Mouse (Mus musculus) T-cell, adult 2 months (primary cell): ENCODE data around the gene Trp53bp2.

Source experiments
- DNase-seq: peaks from one replicate; pipeline ENCODE4 v3.0.0; 2022; ENCODE audit warnings: low spot score

The Trp53bp2 gene

GRCm38 (mm10) chr1:182460291-182461244 is 51.6 kb downstream of the Trp53bp2 start:
- no peak for DNase-seq

GRCm38 (mm10) chr1:182461261-182461660 is 52.3 kb downstream of the Trp53bp2 start:
- no peak for DNase-seq

- no peak for DNase-seq
These were observed 52.8 kb downstream of the Trp53bp2 start for GRCm38 (mm10) chr1:182461813-182462212.

GRCm38 (mm10) chr1:182465309-182465708 is 56.3 kb downstream of the Trp53bp2 start:
- no peak for DNase-seq

- DNase-seq: no peak
These were observed 57.0 kb downstream of the Trp53bp2 start for GRCm38 (mm10) chr1:182465978-182466377.

GRCm38 (mm10) chr1:182475005-182475796 is 66.2 kb downstream of the Trp53bp2 start:
- no peak for DNase-seq

GRCm38 (mm10) chr1:182478935-182479334 is 70.0 kb downstream of the Trp53bp2 start:
- DNase-seq: no peak

GRCm38 (mm10) chr1:182481138-182481537 is 72.2 kb downstream of the Trp53bp2 start:
- no peak for DNase-seq

- DNase-seq: no peak
These were observed 72.8 kb downstream of the Trp53bp2 start for GRCm38 (mm10) chr1:182481646-182482295.

- DNase-seq: no peak
These were observed 74.3 kb downstream of the Trp53bp2 start for GRCm38 (mm10) chr1:182482991-182483909.

GRCm38 (mm10) chr1:182483910-182484274 is 74.9 kb downstream of the Trp53bp2 start:
- no peak for DNase-seq

- DNase-seq: no peak
These were observed 79.5 kb downstream of the Trp53bp2 start for GRCm38 (mm10) chr1:182488503-182488902.

GRCm38 (mm10) chr1:182489803-182490452 is 81.0 kb downstream of the Trp53bp2 start:
- DNase-seq: peak; percentile 95

GRCm38 (mm10) chr1:182490568-182490967 is 81.6 kb downstream of the Trp53bp2 start:
- no peak for DNase-seq

GRCm38 (mm10) chr1:182491839-182492238 is 82.9 kb downstream of the Trp53bp2 start:
- no peak for DNase-seq

GRCm38 (mm10) chr1:182494285-182495145 is 85.5 kb downstream of the Trp53bp2 start:
- DNase-seq: no peak

- DNase-seq: no peak
These were observed 87.7 kb downstream of the Trp53bp2 start for GRCm38 (mm10) chr1:182496685-182497084.

- no peak for DNase-seq
These were observed 88.8 kb downstream of the Trp53bp2 start for GRCm38 (mm10) chr1:182497736-182498135.

- DNase-seq: no peak
These were observed 90.6 kb downstream of the Trp53bp2 start for GRCm38 (mm10) chr1:182499443-182500089.
